Mouse (Mus musculus) bone marrow, adult 2 months (tissue): ENCODE data around the gene Scn3b.

Source experiments
- CTCF ChIP-seq: fragments of 200-500 bp; IDR thresholded peaks from 2 replicates; pipeline ENCODE4 v1.5.1; 2011; ENCODE audit warnings: low read length, control low read depth; ENCODE audit not compliant: control insufficient read depth, insufficient read depth
- POLR2A ChIP-seq: fragments of 200-500 bp; IDR thresholded peaks from 2 replicates; pipeline ENCODE4 v1.6.1; 2011; ENCODE audit warnings: low read depth, mild to moderate bottlenecking, control low read depth, low read length, borderline replicate concordance; ENCODE audit not compliant: control insufficient read depth

DNA sequence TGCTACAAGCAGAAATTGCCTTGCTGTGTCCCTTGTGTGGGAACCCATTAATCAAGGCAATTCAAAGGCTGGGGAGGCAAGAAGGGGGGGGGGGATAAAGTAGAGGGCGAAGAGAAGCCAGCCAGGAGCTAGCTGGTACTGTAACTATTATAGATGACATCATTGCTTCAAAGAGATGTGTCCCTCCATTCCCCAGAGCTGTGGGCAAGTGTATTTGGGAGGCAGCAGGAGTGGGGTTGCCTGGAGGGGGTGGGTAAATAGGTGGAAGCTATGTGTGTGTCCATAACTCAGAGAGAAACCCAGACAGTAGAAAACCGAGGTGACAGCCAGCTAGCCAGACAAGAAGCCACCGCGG, 292 bp upstream of the Scn3b start:
- TF ChIP-seq POLR2A (no peak), CTCF (no peak)
